14 mouse cellular contexts compared by ENCODE assay signal in genomic region chr5:90952731-90953481, GRCm38 (mm10). TPM values are rescaled to one million over a fixed set of nuclear protein-coding genes. Genes with fewer than 3 reads are reported as not detected.
A peak's percentile ranks its signal among the peaks of the same experiment; 100 is the strongest.
DNase-seq lines count a peak whose midpoint lies in the region; ATAC-seq and TF ChIP-seq lines count a peak whose summit lies in the region.
"Had no signal": no experiment of that assay in that cellular context is flagged by ENCODE, and none has a peak within 500 bp of the region (broad histone marks: within the 10 kb centered on the region; RNA-seq: fewer than 3 reads in every experiment).

No protein-coding gene starts in this region.

- no peak for ATAC-seq in liver, embryonic 14.5 days (ENCODE audit: insufficient read depth)
- no peak for ATAC-seq in liver, embryonic 11.5 days (replicated peaks; ENCODE audit: low FRiP score)
- peak; percentile 75 for ATAC-seq in megakaryocyte-erythroid progenitor cell, adult 5-6 weeks (replicated peaks; ENCODE audit: low FRiP score, low TSS enrichment, poor library complexity, severe bottlenecking)

- 50% methylated on average over 8 of the region's 8 CpGs for WGBS in liver, embryonic 14.5 days (ENCODE audit: insufficient replicate concordance)
- WGBS in liver, embryonic 11.5 days, result 67% methylated on average over 8 of the region's 8 CpGs

- no peaks in the 10 kb centered on the region for H3K9me3 ChIP-seq in liver, embryonic 14.5 days (ENCODE audit: control insufficient read depth, low read length)
- H3K9me3 ChIP-seq in liver, embryonic 11.5 days (ENCODE audit: control insufficient read depth, low read length), result no peaks in the 10 kb centered on the region
- H3K9me3 ChIP-seq: embryonic facial prominence, embryonic 15.5 days had no signal

- H3K9ac ChIP-seq in liver, embryonic 14.5 days (replicated peaks), result no peak overlapping the region
- H3K9ac ChIP-seq in liver, embryonic 11.5 days (ENCODE audit: low read depth, low read length), result no peak overlapping the region
- H3K9ac ChIP-seq: embryonic facial prominence, embryonic 15.5 days had no signal

- TF ChIP-seq EP300 in liver, embryonic 14.5 days (IDR thresholded peaks at IDR 0.05; ENCODE audit: low read depth), result no peak

- H3K4me3 ChIP-seq in liver, embryonic 14.5 days (ENCODE audit: insufficient read depth in 1 of 2, low read depth in 2 of 2, low read length in 2 of 2), result no peak overlapping the region
- H3K4me3 ChIP-seq in liver, embryonic 11.5 days (ENCODE audit: low read depth, low read length), result no peak overlapping the region
- H3K4me3 ChIP-seq: embryonic facial prominence, embryonic 15.5 days; myocyte had no signal

- no peak overlapping the region for H3K4me2 ChIP-seq in liver, embryonic 14.5 days (ENCODE audit: low read depth)
- H3K4me2 ChIP-seq in liver, embryonic 11.5 days, result no peak overlapping the region
- H3K4me2 ChIP-seq: embryonic facial prominence, embryonic 15.5 days had no signal

- peak; percentile 27 for DNase-seq in embryo, embryonic 10 days (ENCODE audit: low spot score)
- no peak for DNase-seq in embryo, embryonic 9.5 days (ENCODE audit: extremely low spot score)
- DNase-seq in liver, embryonic 14.5 days (ENCODE audit: low read depth in 3 of 3, low spot score in 3 of 3), result no peak
- no peak for DNase-seq in liver, embryonic 11.5 days (ENCODE audit: low spot score)
- peak; percentile 40 for DNase-seq in Muller cell, postnatal 12 days (ENCODE audit: inconsistent ontology term)
- no peak for DNase-seq in kidney, adult 11 months
- no peak for DNase-seq in cerebellum, adult 9-10 months
- DNase-seq: B cell, adult 2 months; heart, adult 18-20 months; left cerebral cortex, postnatal 4 days; thymus, postnatal 4 days had no signal

- H3K4me1 ChIP-seq in liver, embryonic 14.5 days (replicated peaks; ENCODE audit: control insufficient read depth in 2 of 2, insufficient read depth in 2 of 2, low read length in 1 of 2), result peaks cover 0 to 5% of the 10 kb centered on the region in 2 experiments; a peak in 2 of 4 replicates
- no peaks in the 10 kb centered on the region for H3K4me1 ChIP-seq in liver, embryonic 11.5 days (replicated peaks; ENCODE audit: control insufficient read depth, insufficient read depth, low read length)
- H3K4me1 ChIP-seq: embryonic facial prominence, embryonic 15.5 days had no signal

- no peak overlapping the region for H3K27ac ChIP-seq in liver, embryonic 14.5 days
- no peak overlapping the region for H3K27ac ChIP-seq in liver, embryonic 11.5 days (ENCODE audit: low read depth, low read length)
- H3K27ac ChIP-seq: embryonic facial prominence, embryonic 15.5 days had no signal

- H3K36me3 ChIP-seq in liver, embryonic 14.5 days (replicated peaks; ENCODE audit: control insufficient read depth, insufficient read depth, low read depth), result no peaks in the 10 kb centered on the region
- H3K36me3 ChIP-seq in liver, embryonic 11.5 days (ENCODE audit: control insufficient read depth, insufficient read depth, low read length), result no peaks in the 10 kb centered on the region
- H3K36me3 ChIP-seq: embryonic facial prominence, embryonic 15.5 days had no signal

- peak; percentile 18; the same call in 1 of the 2 replicates for TF ChIP-seq CTCF in liver, embryonic 14.5 days (IDR thresholded peaks at IDR 0.05; ENCODE audit: low read depth)

- H3K27me3 ChIP-seq in liver, embryonic 14.5 days (ENCODE audit: control insufficient read depth, insufficient read depth, low read length), result no peaks in the 10 kb centered on the region
- H3K27me3 ChIP-seq in liver, embryonic 11.5 days (replicated peaks; ENCODE audit: control insufficient read depth, insufficient read depth, low read length), result no peaks in the 10 kb centered on the region
- H3K27me3 ChIP-seq: embryonic facial prominence, embryonic 15.5 days had no signal

RNA-seq across cellular contexts. Expression of gene Mthfd2l, which starts 22.0 kb away (rescaled TPM):
- polyA plus RNA-seq in liver, embryonic 14.5 days (2012; rRNA removed), result 3.7 and 4.4 TPM in 2 replicates
- polyA plus RNA-seq in liver, embryonic 14.5 days (2014; fragmentation: Nextera tagmentation; extraction: Ambion mirVana), result 9.1 and 9.2 TPM in 2 replicates
- polyA plus RNA-seq in liver, embryonic 11.5 days (2014; fragmentation: Nextera tagmentation; extraction: Ambion mirVana), result 22.4 and 23.1 TPM in 2 replicates
- total RNA-seq in megakaryocyte-erythroid progenitor cell, adult 5-6 weeks (2014; fragmentation: Nextera tagmentation), result 20.6 and 24.1 TPM in 2 replicates
- total RNA-seq in megakaryocyte-erythroid progenitor cell, adult 5-6 weeks (2017), result 16.1 and 19.1 TPM in 2 replicates

RNA-seq across cellular contexts. Expression of gene Cxcl2, which starts 49.2 kb away (rescaled TPM):
- polyA plus RNA-seq in liver, embryonic 14.5 days (2012; rRNA removed), result 0.03 and 0.24 TPM in 2 replicates
- not detected in 2 replicates for polyA plus RNA-seq in liver, embryonic 14.5 days (2014; fragmentation: Nextera tagmentation; extraction: Ambion mirVana)
- 0.22 TPM in 1 of 2 replicates, not detected in the other for polyA plus RNA-seq in liver, embryonic 11.5 days (2014; fragmentation: Nextera tagmentation; extraction: Ambion mirVana)
- not detected in 2 replicates for total RNA-seq in megakaryocyte-erythroid progenitor cell, adult 5-6 weeks (2014; fragmentation: Nextera tagmentation)
- total RNA-seq in megakaryocyte-erythroid progenitor cell, adult 5-6 weeks (2017), result 5.2 and 9.9 TPM in 2 replicates
- total RNA-seq: heart, adult 18-20 months; left cerebral cortex, postnatal 4 days had no signal
- polyA plus RNA-seq: embryonic facial prominence, embryonic 15.5 days; myocyte had no signal

Comparison
In these comparisons a context has a peak if more than half of its experiments do, and no peak if none do; other contexts are left out.
1. DNase-seq: peak in embryo, embryonic 10 days (single experiment) and Muller cell, postnatal 12 days (single experiment); none in embryo, embryonic 9.5 days (single experiment), liver, embryonic 14.5 days (0 of 3), liver, embryonic 11.5 days (single experiment), kidney, adult 11 months (single experiment) and cerebellum, adult 9-10 months (single experiment).